Mouse (Mus musculus) ES-CJ7 (cell line): ENCODE results near the gene Fbxw18.
"Not testable (repeated sequence)": the region's sequence is repeated elsewhere in the genome, so short reads cannot be mapped to it uniquely, and the experiment has no call there.

ENCODE experiments used
- DNase-seq: peaks from one replicate; pipeline ENCODE4 v3.0.0; 2011; ENCODE audit warnings: low read depth, low spot score

Fbxw18 gene

GRCm38 (mm10) chr9:109702600-109702999, at the start of gene Fbxw18:
TSS of gene Fbxw18 (minus strand) at chr9:109702700.
- DNase-seq: not testable (repeated sequence)

GRCm38 (mm10) chr9:109745989-109746388, 43.5 kb upstream of the Fbxw18 start, which contains the start of gene Fbxw26:
TSS of gene Fbxw26 (minus strand) at chr9:109746089.
- DNase-seq: not testable (repeated sequence)

GRCm38 (mm10) chr9:109685299-109685698, 17.2 kb downstream of the Fbxw18 start:
- peak; percentile 37 for DNase-seq

- not testable (repeated sequence) for DNase-seq
These were observed 37.9 kb downstream of the Fbxw18 start, which contains the start of gene Fbxw25 for GRCm38 (mm10) chr9:109664552-109664951. TSS of gene Fbxw25 (minus strand) at chr9:109664652.
